Mouse (Mus musculus) forebrain, embryonic 11.5 days (tissue): ENCODE measurements around the gene Cgnl1. TPM values are rescaled to one million over a fixed set of nuclear protein-coding genes. Genes with fewer than 3 reads are reported as not detected.

Experiments
- ATAC-seq: fragments of 200-750 bp; cut with Nextera tagmentation; replicated peaks from 2 replicates; pipeline ENCODE4 v1.8.0; 2017; ENCODE audit warnings: moderate TSS enrichment; ENCODE audit not compliant: low FRiP score
- DNase-seq: peaks from one replicate; pipeline ENCODE4 v3.0.0-alpha.2; 2017; ENCODE audit warnings: low spot score
- H3K27ac ChIP-seq: fragments of 300-500 bp; sonication (generic); 2 replicates; pipeline ENCODE4 v1.5.1; 2014; ENCODE audit warnings: low read depth, low read length
- H3K27me3 ChIP-seq: fragments of 300-500 bp; sonication (generic); 2 replicates; pipeline ENCODE4 v1.6.1; 2014; ENCODE audit warnings: mild to moderate bottlenecking, low read length, mixed read lengths; ENCODE audit not compliant: control insufficient read depth, insufficient read depth
- H3K36me3 ChIP-seq: fragments of 300-500 bp; sonication (generic); 2 replicates; pipeline ENCODE4 v1.6.1; 2014; ENCODE audit warnings: mild to moderate bottlenecking, low read length, moderate library complexity, mixed read lengths; ENCODE audit not compliant: control insufficient read depth, insufficient read depth
- H3K4me1 ChIP-seq: fragments of 300-500 bp; sonication (generic); replicated peaks from 2 replicates; pipeline ENCODE4 v1.6.1; 2014; ENCODE audit warnings: low read length, mixed read lengths; ENCODE audit not compliant: control insufficient read depth, insufficient read depth
- H3K4me2 ChIP-seq: fragments of 300-500 bp; sonication (generic); 2 replicates; pipeline ENCODE4 v1.6.1; 2014; ENCODE audit warnings: low read depth, mild to moderate bottlenecking, low read length, moderate library complexity, mixed read lengths; ENCODE audit not compliant: severe bottlenecking
- H3K4me3 ChIP-seq: fragments of 300-500 bp; sonication (generic); 2 replicates; pipeline ENCODE4 v1.5.1; 2014; ENCODE audit warnings: low read depth, low read length
- H3K9ac ChIP-seq: fragments of 300-500 bp; sonication (generic); 2 replicates; pipeline ENCODE4 v1.6.1; 2014; ENCODE audit warnings: low read length
- H3K9me3 ChIP-seq: fragments of 300-500 bp; sonication (generic); 2 replicates; pipeline ENCODE4 v1.6.1; 2016; ENCODE audit warnings: low read length, mixed read lengths; ENCODE audit not compliant: control insufficient read depth
- WGBS: fragments of 180-500 bp; shearing (Covaris S2); extraction: QIAGEN DNeasy Blood & Tissue Kit; methylation state at CpG from one replicate; pipeline ENCODE4 v1.1.7; 2014; 5-methylcytosine and 5-hydroxymethylcytosine counted together
- polyA plus RNA-seq: library from polyadenylated mRNA; unstranded; fragments of >200 nt; fragmentation: Nextera tagmentation; extraction: Ambion mirVana; gene quantifications from 2 replicates; pipeline ENCODE4 v1.2.1, GENCODE M21; 2014

Cgnl1 gene
- polyA plus RNA-seq, 1 experiment from 2014 or later: 5.9 TPM

GRCm38 (mm10) chr9:71670677-71671076 is 100.7 kb downstream of the Cgnl1 start:
- WGBS: 78% methylated on average over 5 of the region's 5 CpGs
- DNase-seq (no peak), ATAC-seq (no peak)
- no peak overlapping the region for H3K4me2 ChIP-seq
- no peak overlapping the region for H3K4me3 ChIP-seq
- no peaks in the 10 kb centered on the region for H3K27me3 ChIP-seq
- H3K9ac ChIP-seq: no peak overlapping the region
- no peaks in the 10 kb centered on the region for H3K9me3 ChIP-seq
- no peak overlapping the region for H3K27ac ChIP-seq
- H3K36me3 ChIP-seq: no peaks in the 10 kb centered on the region
- H3K4me1 ChIP-seq: no peaks in the 10 kb centered on the region

GRCm38 (mm10) chr9:71667616-71668015 is 103.8 kb downstream of the Cgnl1 start:
- H3K4me2 ChIP-seq: no peak overlapping the region
- H3K9me3 ChIP-seq: no peaks in the 10 kb centered on the region
- no peak overlapping the region for H3K4me3 ChIP-seq
- no peaks in the 10 kb centered on the region for H3K4me1 ChIP-seq
- WGBS: 69% methylated on average over 5 of the region's 5 CpGs
- ATAC-seq (no peak), DNase-seq (no peak)
- no peak overlapping the region for H3K27ac ChIP-seq
- no peaks in the 10 kb centered on the region for H3K36me3 ChIP-seq
- no peaks in the 10 kb centered on the region for H3K27me3 ChIP-seq
- no peak overlapping the region for H3K9ac ChIP-seq

- Histone ChIP-seq H3K9me3 (no peaks in the 10 kb centered on the region), H3K4me1 (no peaks in the 10 kb centered on the region), H3K9ac (no peak overlapping the region), H3K27me3 (no peaks in the 10 kb centered on the region), H3K27ac (no peak overlapping the region), H3K4me3 (no peak overlapping the region), H3K4me2 (no peak overlapping the region), H3K36me3 (no peaks in the 10 kb centered on the region)
- 80% methylated on average over 6 of the region's 6 CpGs for WGBS
- no peak for DNase-seq
- no peak for ATAC-seq
Measured at GRCm38 (mm10) chr9:71666432-71666831, 105.0 kb downstream of the Cgnl1 start.

- DNase-seq (no peak), ATAC-seq (no peak)
- Histone ChIP-seq H3K36me3 (no peaks in the 10 kb centered on the region), H3K27ac (no peak overlapping the region), H3K9me3 (no peaks in the 10 kb centered on the region), H3K4me2 (no peak overlapping the region), H3K9ac (no peak overlapping the region), H3K27me3 (no peaks in the 10 kb centered on the region), H3K4me3 (no peak overlapping the region), H3K4me1 (no peaks in the 10 kb centered on the region)
- 94% methylated on average over 3 of the region's 3 CpGs for WGBS
Measured at GRCm38 (mm10) chr9:71665493-71665892, 105.9 kb downstream of the Cgnl1 start.

- DNase-seq (no peak), ATAC-seq (no peak)
- whole genome bisulfite sequencing: 87% methylated on average over 3 of the region's 3 CpGs
- Histone ChIP-seq H3K4me3 (no peak overlapping the region), H3K27me3 (no peaks in the 10 kb centered on the region), H3K36me3 (no peaks in the 10 kb centered on the region), H3K4me2 (no peak overlapping the region), H3K27ac (no peak overlapping the region), H3K9me3 (no peaks in the 10 kb centered on the region), H3K4me1 (no peaks in the 10 kb centered on the region), H3K9ac (no peak overlapping the region)
Measured at GRCm38 (mm10) chr9:71664855-71665254, 106.5 kb downstream of the Cgnl1 start.

GRCm38 (mm10) chr9:71663421-71664217 is 107.8 kb downstream of the Cgnl1 start:
- no peak for ATAC-seq
- DNase-seq: no peak
- no peak overlapping the region for H3K27ac ChIP-seq

GRCm38 (mm10) chr9:71660540-71660939 is 110.9 kb downstream of the Cgnl1 start:
- no peaks in the 10 kb centered on the region for H3K27me3 ChIP-seq
- H3K9me3 ChIP-seq: no peaks in the 10 kb centered on the region; the same call in 1 of the 2 replicates
- no peak for DNase-seq
- WGBS: 62% methylated on average over 9 of the region's 9 CpGs
- H3K9ac ChIP-seq: no peak overlapping the region
- no peak for ATAC-seq
- no peaks in the 10 kb centered on the region for H3K4me1 ChIP-seq
- H3K4me2 ChIP-seq: no peak overlapping the region
- no peak overlapping the region for H3K27ac ChIP-seq
- no peak overlapping the region for H3K4me3 ChIP-seq
- no peaks in the 10 kb centered on the region for H3K36me3 ChIP-seq

More at GRCm38 (mm10) chr9:71663421-71664217, 107.8 kb downstream of the Cgnl1 start:
- H3K4me2 ChIP-seq: no peak overlapping the region
- H3K9ac ChIP-seq: no peak overlapping the region
- no peaks in the 10 kb centered on the region for H3K27me3 ChIP-seq
- no peak overlapping the region for H3K4me3 ChIP-seq
- H3K36me3 ChIP-seq: no peaks in the 10 kb centered on the region
- H3K4me1 ChIP-seq: no peaks in the 10 kb centered on the region
- WGBS: 72% methylated on average over 11 of the region's 11 CpGs
- H3K9me3 ChIP-seq: no peaks in the 10 kb centered on the region

- Histone ChIP-seq H3K4me2 (no peak overlapping the region), H3K36me3 (no peaks in the 10 kb centered on the region), H3K27ac (no peak overlapping the region), H3K9ac (no peak overlapping the region), H3K4me3 (no peak overlapping the region), H3K9me3 (no peaks in the 10 kb centered on the region; the same call in 1 of the 2 replicates), H3K4me1 (no peaks in the 10 kb centered on the region), H3K27me3 (no peaks in the 10 kb centered on the region)
- DNase-seq (no peak), ATAC-seq (no peak)
- 69% methylated on average over 5 of the region's 5 CpGs for WGBS
Measured at GRCm38 (mm10) chr9:71659681-71660080, 111.7 kb downstream of the Cgnl1 start.

GRCm38 (mm10) chr9:71657199-71657598 is 114.2 kb downstream of the Cgnl1 start:
- Histone ChIP-seq H3K9ac (no peak overlapping the region), H3K9me3 (no peaks in the 10 kb centered on the region; the same call in 1 of the 2 replicates), H3K4me2 (no peak overlapping the region), H3K4me3 (no peak overlapping the region), H3K4me1 (no peaks in the 10 kb centered on the region), H3K27ac (no peak overlapping the region), H3K36me3 (no peaks in the 10 kb centered on the region), H3K27me3 (no peaks in the 10 kb centered on the region)
- WGBS: 100% methylated on average over 1 of the region's 1 CpGs
- DNase-seq (no peak), ATAC-seq (no peak)
